Mouse (Mus musculus) ES-E14 (cell line): Measurements from ENCODE around the gene Esf1. TPM values are rescaled to one million over a fixed set of nuclear protein-coding genes. Genes with fewer than 3 reads are reported as not detected.

ENCODE experiments used
- DNase-seq: peaks from one replicate; pipeline ENCODE4 v3.0.0-alpha.2; 2013; ENCODE audit warnings: low read depth, low spot score
- H3K27ac ChIP-seq: 2 replicates; pipeline ENCODE4 v1.5.1; 2012; ENCODE audit warnings: low read depth, mild to moderate bottlenecking, low read length, moderate library complexity, mixed read lengths; ENCODE audit not compliant: poor library complexity, insufficient read depth, severe bottlenecking
- H3K36me3 ChIP-seq: 2 replicates; pipeline ENCODE4 v1.6.1; 2012; ENCODE audit warnings: mild to moderate bottlenecking, low read length, moderate library complexity, mixed read lengths; ENCODE audit not compliant: control insufficient read depth, poor library complexity, insufficient read depth, severe bottlenecking
- H3K4me1 ChIP-seq, 2 experiments: fragments of 150-350 bp in 1 of 2; sonication (generic) in 1 of 2; 2 replicates each; pipeline ENCODE4 v1.6.1; 2012; ENCODE audit warnings: low read length in 2 of 2, mild to moderate bottlenecking in 1 of 2, mixed read lengths in 1 of 2; ENCODE audit not compliant: control insufficient read depth in 2 of 2, insufficient read depth in 2 of 2, poor library complexity in 1 of 2
- H3K4me3 ChIP-seq, 2 experiments: fragments of 150-350 bp in 1 of 2; sonication (generic) in 1 of 2; 2 replicates each; pipeline ENCODE4 v1.5.1; 2012; ENCODE audit warnings: low read length in 2 of 2, low read depth in 1 of 2, mild to moderate bottlenecking in 1 of 2, mixed read lengths in 1 of 2; ENCODE audit not compliant: insufficient read depth in 1 of 2, poor library complexity in 1 of 2, severe bottlenecking in 1 of 2
- H3K9ac ChIP-seq: 2 replicates; pipeline ENCODE4 v1.6.1; 2012; ENCODE audit warnings: low read depth, mild to moderate bottlenecking, low read length, mixed read lengths; ENCODE audit not compliant: poor library complexity, insufficient read depth, severe bottlenecking
- H3K9me3 ChIP-seq: fragments of 150-350 bp; sonication (generic); 2 replicates; pipeline ENCODE4 v1.6.1; 2012; ENCODE audit warnings: low read depth, mild to moderate bottlenecking, low read length; ENCODE audit not compliant: control insufficient read depth, insufficient read depth
- CHD2 ChIP-seq: IDR thresholded peaks from 2 replicates; pipeline ENCODE4 v1.6.1; 2014; ENCODE audit warnings: mild to moderate bottlenecking, low read depth, low read length, inconsistent platforms
- HCFC1 ChIP-seq: IDR thresholded peaks from 2 replicates; pipeline ENCODE4 v1.6.1; 2012; ENCODE audit warnings: low read length, inconsistent platforms, borderline replicate concordance; ENCODE audit not compliant: insufficient read depth
- MAFK ChIP-seq: IDR thresholded peaks from 2 replicates; pipeline ENCODE4 v1.6.1; 2014; ENCODE audit warnings: mild to moderate bottlenecking, low read depth, low read length, inconsistent platforms; ENCODE audit not compliant: insufficient read depth
- ZC3H11A ChIP-seq: IDR thresholded peaks from 2 replicates; pipeline ENCODE4 v1.6.1; 2012; ENCODE audit warnings: low read depth, mild to moderate bottlenecking, inconsistent platforms, low read length, borderline replicate concordance
- ZNF384 ChIP-seq: IDR thresholded peaks from 2 replicates; pipeline ENCODE4 v1.6.1; 2012; ENCODE audit warnings: low read depth, low read length, inconsistent platforms
- in situ Hi-C, 2 experiments: fragments of 600-800 bp; cut with MboI; formaldehyde crosslinking; loops; one replicate each; pipeline ENCODE4 v1.15.1; 2025; ENCODE audit warnings: low sequenced_read_pairs in 2 of 2, inconsistent platforms in 1 of 2; ENCODE audit not compliant: unreplicated experiment in 2 of 2
- total RNA-seq: library from RNA; depleted of rRNA; stranded (reverse); fragments of 300-350 nt; gene quantifications from 2 replicates; pipeline ENCODE4 v1.2.3, GENCODE M21; 2012

Esf1 gene
- total RNA-seq, 1 experiment, result 41.9 TPM

DNA sequence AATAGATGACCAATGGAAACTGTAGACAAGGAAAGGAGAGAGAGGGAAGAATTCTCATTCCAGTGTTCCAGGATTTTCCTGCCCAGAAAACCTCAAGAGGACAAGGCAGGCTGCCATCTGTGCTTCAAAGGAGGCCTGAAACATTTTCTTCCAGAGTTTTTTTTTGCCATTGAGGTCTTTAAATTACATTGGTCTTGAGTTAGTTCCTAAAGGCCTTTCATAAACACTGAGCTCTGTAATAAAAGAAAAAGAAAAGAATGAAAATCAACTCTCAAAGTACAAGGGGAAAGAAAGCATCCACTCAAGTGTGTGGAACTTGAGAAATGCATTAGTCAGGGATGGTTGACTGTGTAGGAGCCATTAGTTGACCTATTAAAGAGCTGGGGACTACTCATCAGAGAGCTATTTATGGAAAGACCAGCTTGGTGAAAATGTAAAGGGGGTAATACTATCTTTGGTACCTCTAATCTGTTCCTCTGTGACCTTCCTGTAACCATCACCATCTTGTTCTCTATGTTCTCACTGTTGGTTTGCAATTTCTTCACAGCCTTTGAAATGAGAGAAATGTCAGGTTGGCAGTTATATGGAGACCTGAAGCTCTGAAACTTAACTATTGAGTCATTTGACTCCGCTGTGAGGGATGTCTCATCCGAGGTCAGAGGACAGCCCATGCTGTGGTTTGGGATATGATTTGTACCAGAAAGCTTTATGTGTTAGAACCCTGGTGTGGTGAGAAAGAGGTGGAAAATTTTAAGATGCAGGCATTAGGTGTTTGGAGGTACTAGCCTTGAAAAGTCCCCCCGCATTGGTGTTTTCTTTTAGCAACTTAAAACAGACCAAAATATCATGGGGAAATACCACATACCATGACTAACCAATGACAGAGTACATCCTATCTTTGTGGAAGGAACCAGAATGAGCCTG, 69.6 kb downstream of the Esf1 start:
- H3K9me3 ChIP-seq, result no peaks in the 10 kb centered on the region
- H3K9ac ChIP-seq, result no peak overlapping the region
- H3K36me3 ChIP-seq, result no peaks in the 10 kb centered on the region
- DNase-seq, result no peak
- H3K4me1 ChIP-seq, result no peaks in the 10 kb centered on the region
- H3K4me3 ChIP-seq, result no peak overlapping the region
- H3K27ac ChIP-seq, result no peak overlapping the region
- TF ChIP-seq HCFC1, result no peak
- no peak for TF ChIP-seq CHD2
- TF ChIP-seq ZNF384, result no peak
- TF ChIP-seq ZC3H11A, result no peak
- TF ChIP-seq MAFK, result no peak
- in situ Hi-C loops, result no loop called here

DNA sequence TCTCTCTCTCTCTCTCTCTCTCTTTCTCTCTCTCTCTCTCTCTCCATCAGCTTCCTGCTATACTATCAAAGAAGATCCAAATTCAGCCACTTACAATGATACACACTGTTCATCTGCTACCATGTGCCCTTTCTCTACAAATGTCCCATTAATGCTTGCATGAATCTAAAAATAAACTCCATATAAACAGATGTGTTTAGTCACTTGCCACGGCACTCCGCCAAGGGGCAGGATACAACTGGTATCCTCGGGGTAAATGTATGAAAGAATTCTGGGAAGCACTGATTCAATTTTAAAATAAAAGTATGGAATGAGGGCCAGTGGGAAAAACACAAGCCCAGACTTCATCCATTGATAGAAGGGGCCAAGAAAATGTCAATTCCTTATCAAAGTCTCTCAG, 70.4 kb downstream of the Esf1 start:
- Histone ChIP-seq H3K27ac (no peak overlapping the region), H3K4me3 (no peak overlapping the region), H3K9ac (no peak overlapping the region), H3K9me3 (no peaks in the 10 kb centered on the region), H3K4me1 (no peaks in the 10 kb centered on the region), H3K36me3 (no peaks in the 10 kb centered on the region)
- DNase-seq, result no peak
- in situ Hi-C loops, result no loop called here
- TF ChIP-seq MAFK (no peak), ZC3H11A (no peak), HCFC1 (no peak), ZNF384 (no peak), CHD2 (no peak)

DNA sequence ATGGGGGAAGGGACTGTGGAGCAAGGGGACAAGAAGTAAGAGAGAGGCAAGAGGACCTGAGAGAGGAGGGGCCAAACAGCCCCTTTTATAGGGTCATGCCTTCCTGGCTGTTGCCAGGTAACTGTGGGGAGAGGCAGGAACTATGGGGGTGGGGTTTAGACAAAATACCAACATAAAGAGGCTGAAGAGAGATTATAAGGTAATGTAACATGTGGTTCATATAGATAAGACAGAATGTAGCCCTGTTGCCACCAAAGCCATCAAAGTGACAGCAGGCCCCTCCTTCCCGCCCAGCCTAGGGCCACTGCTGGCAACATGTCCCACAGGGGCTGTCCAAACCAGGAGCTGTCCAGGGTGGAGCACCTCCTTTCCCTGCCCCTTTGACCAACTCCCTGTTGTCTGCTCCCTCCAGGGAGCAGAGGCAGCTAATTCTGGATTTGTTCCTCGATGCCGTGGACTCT, 73.2 kb downstream of the Esf1 start:
- H3K9me3 ChIP-seq, result no peaks in the 10 kb centered on the region
- in situ Hi-C loops, result no loop called here
- no peaks in the 10 kb centered on the region for H3K4me1 ChIP-seq
- no peak overlapping the region for H3K9ac ChIP-seq
- no peak for DNase-seq
- no peaks in the 10 kb centered on the region for H3K36me3 ChIP-seq
- TF ChIP-seq ZC3H11A (no peak), MAFK (no peak)
- no peak overlapping the region for H3K27ac ChIP-seq
- H3K4me3 ChIP-seq, result no peak overlapping the region

DNA sequence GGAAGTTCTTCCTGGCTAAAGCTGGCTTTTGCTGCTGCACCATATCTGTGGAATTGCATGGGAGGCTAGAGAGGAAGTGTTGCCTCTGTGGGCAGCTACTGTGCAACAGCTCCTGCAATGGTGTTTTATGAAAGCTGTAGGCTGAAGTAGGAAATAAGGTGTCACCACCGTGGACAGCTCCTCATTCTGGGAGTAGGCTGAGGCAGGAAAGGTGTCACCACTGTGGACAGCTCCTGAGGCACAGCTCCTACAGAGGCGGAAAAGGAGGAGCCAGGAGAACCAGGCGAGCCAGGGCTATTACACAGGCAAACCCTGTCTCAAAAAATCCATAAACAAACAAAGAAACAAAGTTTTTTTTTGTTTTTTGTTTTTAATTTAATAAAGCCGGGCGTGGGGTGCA, 74.3 kb downstream of the Esf1 start:
- Histone ChIP-seq H3K36me3 (no peaks in the 10 kb centered on the region), H3K4me1 (no peaks in the 10 kb centered on the region), H3K4me3 (no peak overlapping the region), H3K9me3 (no peaks in the 10 kb centered on the region), H3K9ac (no peak overlapping the region), H3K27ac (no peak overlapping the region)
- TF ChIP-seq MAFK, result no peak
- TF ChIP-seq ZC3H11A, result no peak
- no peak for TF ChIP-seq ZNF384
- TF ChIP-seq HCFC1, result no peak
- no peak for DNase-seq
- in situ Hi-C loops, result no loop called here
